Comparison of ENCODE assay signal across 8 mouse cellular contexts in genomic region chr13:53764613-53765243, GRCm38 (mm10).
DNase-seq lines count a peak whose midpoint lies in the region; TF ChIP-seq lines count a peak whose summit lies in the region.

No protein-coding gene starts in this region.

- TF ChIP-seq POLR2A in embryonic fibroblast, embryonic 13.5 days (IDR thresholded peaks at IDR 0.05; ENCODE audit: low read depth, low read length): no peak

- DNase-seq in gastrocnemius, adult 18-20 months (ENCODE audit: low spot score): peak; percentile 14
- no peak for DNase-seq in gastrocnemius, postnatal 36 days
- DNase-seq in brain, adult 2 months (ENCODE audit: low read depth, low spot score): peak; percentile 81
- DNase-seq in heart, postnatal 4 days: peak; percentile 76
- DNase-seq in layer of hippocampus, adult 9-10 months (ENCODE audit: low spot score): peak; percentile 58
- peak; percentile 29 to 58 for DNase-seq in lung, postnatal 4 days
- peak; percentile 8 for DNase-seq in skeletal muscle tissue, adult 2 months (ENCODE audit: low read depth, low spot score)

- peak; percentile 68 for TF ChIP-seq CTCF in embryonic fibroblast, embryonic 13.5 days (IDR thresholded peaks at IDR 0.05; ENCODE audit: borderline replicate concordance, insufficient read depth, low read length)

- H3K27ac ChIP-seq in embryonic fibroblast, embryonic 13.5 days (ENCODE audit: insufficient read depth, low read length): no peak overlapping the region

- H3K4me1 ChIP-seq in embryonic fibroblast, embryonic 13.5 days (ENCODE audit: control insufficient read depth, insufficient read depth, low read length): no peaks in the 10 kb centered on the region

- intact Hi-C loops in gastrocnemius, postnatal 36 days (cut with DNase I): loop anchor here (5.0 kb wide), 1 partner anchor 673 kb away; no protein-coding TSS in a partner anchor

- no peak overlapping the region for H3K4me3 ChIP-seq in embryonic fibroblast, embryonic 13.5 days (ENCODE audit: insufficient read depth, low read length)

Comparison
In these comparisons a context has a peak if more than half of its experiments do, and no peak if none do; other contexts are left out.
1. DNase-seq: peak in gastrocnemius, adult 18-20 months (single experiment), brain, adult 2 months (single experiment), heart, postnatal 4 days (single experiment), layer of hippocampus, adult 9-10 months (single experiment), lung, postnatal 4 days (2 of 2) and skeletal muscle tissue, adult 2 months (single experiment); none in gastrocnemius, postnatal 36 days (0 of 2).